Mouse (Mus musculus) naive thymus-derived CD4-positive, alpha-beta T cell, adult 2 months (primary cell): ENCODE measurements around the gene Clasp2.
A peak's percentile ranks its signal among the peaks of the same experiment; 100 is the strongest.

Experiments used
- DNase-seq: peaks from one replicate; pipeline ENCODE4 v3.0.0-alpha.2; 2011; ENCODE audit warnings: low read depth

Gene Clasp2

DNA sequence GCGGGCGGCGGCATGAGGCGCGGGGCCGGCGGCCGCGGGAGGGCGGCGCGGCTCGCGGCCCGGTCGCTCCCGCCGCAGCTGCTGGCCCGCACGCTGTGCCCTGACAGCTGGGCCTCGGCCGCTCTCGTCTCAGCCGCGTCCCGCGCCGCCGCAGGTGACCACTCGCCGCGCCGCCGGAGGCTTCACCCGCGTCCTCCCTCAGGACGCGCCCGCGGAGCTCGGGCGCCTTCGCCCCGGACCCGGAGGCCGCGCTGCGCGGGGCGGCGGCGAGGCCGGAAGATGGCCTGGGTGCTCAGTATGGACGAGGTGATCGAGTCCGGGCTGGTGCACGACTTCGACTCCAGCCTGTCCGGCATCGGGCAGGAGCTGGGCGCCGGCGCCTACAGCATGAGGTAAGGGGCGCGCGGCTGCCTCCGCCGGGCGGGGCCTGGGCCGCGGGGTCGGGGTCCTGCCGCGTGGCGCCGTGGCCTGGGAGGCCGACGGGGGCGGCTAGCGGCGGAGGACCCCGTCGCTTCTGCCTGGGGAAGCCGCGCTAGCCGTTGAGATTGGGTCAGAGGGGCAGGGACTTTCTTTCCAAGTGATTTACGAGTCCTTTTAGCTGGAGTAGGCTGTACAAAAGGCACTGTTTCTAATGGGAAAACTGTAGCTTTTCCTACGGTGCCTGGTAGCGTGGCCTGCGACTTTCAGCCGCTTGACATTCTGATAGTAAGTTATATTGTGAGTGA, 190.3 kb downstream of the Clasp2 start:
- DNase-seq = peak; percentile 48

DNA sequence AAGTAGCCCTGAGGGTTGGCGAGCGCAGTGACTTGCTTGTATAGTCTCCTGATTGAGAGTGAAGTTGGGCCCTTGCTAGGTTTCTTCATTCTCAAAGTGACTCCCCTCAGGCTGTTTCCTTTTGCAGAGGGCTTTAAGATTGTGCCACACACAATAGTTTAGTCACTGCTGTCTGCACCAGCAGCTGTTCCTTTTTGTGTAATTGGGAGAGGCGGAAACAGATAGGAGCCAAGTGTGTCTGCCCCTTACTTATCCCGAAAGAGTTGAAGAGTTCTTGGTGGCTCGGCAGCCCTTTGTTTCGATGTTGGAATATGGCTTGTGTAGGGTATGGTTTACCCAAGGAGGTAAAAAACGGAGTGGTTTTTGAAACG, 190.8 kb downstream of the Clasp2 start:
- DNase-seq = no peak

DNA sequence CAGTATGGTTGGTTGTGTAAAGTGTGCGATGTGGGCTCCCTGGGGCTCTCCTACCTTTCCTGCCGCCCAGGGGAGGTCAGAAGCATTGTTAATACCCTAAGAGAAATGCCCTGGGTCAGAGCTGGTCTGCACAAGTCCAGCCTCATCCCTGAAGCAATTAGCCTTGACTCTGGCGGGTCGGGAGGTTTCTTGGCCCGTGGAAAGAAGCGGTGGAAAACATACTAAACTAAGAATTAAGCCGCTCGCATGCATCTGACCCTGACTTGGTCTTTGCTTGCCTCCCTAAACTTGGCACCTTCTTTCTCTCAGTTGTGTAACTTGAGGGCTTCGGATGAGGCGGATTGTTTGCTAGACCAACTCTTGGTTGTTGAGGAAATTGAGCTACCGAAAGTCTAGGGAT, 191.2 kb downstream of the Clasp2 start:
- DNase-seq = no peak

DNA sequence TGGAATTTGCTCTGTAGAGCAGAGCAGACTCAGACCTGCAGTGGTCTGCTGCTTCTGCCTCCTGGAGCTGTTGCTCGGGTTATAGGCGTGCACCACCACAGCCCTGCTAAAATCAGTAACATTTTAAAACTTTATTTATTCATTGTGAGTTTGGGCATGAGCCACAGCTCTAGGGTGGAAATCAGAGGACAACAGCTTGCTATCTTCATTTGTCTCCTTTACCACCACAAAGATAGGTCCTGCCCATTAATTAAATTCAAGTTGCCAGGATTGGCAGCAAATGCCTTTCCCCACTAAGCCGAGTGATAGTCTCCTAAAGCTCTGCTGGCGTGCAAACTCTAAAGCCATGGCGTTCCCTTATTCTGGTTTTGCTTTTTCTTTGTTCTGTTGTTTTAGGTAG, 194.4 kb downstream of the Clasp2 start:
- DNase-seq = no peak

DNA sequence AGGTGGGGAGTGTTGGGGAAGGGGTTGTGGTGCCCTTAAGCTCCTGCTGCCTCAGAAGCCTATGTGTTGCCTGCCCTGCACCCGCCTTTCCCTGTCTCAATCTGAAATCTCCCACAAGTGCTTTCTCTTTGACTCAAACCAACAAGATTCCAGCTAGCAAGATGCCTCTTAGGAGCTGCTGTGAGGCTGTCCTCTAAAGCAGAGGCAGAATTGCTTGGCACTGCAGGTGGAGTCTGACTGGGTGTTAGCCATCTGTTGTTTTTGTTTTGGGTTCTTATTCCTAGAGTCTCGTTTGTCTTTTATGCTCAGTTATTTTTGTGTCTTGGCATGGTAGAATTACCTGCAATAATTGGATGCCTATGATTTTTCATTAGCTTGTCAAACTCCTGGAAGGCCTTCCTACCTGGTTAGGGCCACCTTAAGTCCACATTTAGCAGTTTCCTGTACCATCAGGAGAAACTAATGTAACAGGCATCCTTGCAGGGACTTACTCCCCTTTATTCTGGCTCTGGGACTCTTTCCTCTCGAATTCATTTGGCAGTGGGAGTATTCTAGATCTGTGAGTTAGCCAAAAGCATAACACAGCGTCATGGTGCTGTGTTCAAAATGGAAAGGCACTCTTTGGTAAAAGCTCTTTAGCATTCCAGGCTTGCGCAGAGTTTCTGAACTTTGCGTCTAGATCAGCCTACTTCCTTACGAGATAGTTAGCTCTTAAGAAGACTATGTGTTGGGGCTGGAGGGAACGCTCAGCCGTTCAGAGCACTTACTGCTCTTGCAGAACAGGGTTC, 198.0 kb downstream of the Clasp2 start:
- DNase-seq = no peak

DNA sequence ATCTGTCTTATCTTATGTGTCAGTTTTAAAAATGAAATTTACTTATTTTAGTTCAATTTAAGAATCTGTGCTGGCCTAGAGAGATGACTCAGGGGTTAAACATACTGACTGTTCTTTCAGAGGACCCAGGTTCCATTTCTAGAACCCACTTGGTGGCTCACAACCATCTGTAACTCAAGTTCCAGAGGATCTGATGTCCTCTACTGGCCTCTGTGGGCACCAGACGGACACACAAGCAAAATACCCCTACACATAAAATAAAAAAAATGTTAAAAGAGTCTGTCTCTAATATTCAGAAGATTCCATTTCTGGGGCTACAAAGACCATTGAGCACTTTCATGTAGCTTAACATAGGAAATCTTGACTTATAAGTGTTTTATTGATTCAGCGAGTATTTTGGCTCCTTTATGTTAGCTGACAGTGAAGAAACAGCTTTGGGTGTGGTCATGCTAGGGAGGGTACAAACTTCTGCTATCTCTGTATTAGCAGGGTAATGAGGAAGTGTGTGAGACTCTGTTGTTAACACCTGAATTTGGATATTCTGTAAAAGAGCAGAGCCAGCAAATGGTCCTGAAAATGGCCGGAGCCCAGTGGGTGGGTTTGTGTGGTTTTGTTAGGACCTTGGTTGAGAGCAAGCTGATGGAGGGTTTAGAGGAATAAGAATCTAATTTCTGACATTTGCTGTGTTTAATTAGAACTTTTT, 200.0 kb downstream of the Clasp2 start:
- no peak for DNase-seq

DNA sequence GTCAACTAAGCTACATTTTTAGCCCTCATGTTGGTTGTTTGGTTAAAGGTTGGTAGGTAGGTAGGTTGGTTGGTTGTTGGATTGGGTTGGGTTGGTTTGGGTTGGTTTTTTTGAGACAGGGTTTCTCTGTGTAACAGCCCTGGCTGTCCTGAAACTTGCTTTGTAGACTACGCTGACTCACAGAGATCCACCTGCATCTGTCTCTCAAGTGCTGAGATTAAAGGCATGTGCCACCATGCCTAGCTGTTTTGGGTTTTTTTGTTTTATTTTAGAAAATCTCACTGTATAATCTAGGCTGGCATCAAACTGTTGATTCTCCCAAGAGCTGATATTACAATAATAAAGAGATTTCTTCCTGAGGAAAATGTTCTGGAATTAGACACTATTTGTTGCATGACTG, 202.1 kb downstream of the Clasp2 start:
- no peak for DNase-seq

DNA sequence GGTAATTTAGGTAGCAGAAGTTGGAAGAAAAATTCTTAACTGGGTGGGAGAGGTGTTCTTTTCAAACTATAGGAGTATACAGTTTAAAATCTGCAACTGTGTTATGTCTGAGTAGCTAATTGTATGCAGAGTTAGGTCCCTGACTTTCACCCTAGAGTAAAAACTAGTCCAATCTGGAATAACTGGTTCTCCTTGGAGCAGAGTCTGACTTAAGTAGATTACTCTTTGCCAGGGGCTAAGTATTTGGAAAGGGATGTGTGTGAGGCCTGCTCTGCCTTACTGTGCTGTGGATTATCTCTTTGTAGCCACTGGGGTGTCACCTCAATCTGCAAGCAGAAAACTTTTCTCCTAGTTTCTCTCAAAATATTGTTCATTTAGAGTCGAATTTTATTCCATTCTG, 205.9 kb downstream of the Clasp2 start:
- DNase-seq = no peak

DNA sequence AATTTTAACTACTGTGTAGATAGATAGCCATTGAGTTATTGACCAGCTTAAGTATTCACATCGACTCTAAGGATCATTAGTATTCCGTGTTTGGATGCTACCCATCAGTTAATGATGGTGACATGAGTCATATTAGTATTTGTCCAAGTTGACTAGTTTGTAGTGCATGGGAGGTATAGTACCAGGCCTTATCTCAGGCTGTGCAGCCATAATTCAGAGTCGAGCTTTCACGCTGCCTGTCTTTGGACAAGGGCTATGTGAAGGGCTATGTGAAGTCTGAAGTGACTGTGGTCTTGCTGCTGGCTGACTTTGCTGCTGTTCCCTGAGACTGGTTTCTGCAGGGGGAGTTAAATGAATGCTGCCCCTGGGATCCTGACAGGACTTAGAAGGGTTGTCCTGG, 216.5 kb downstream of the Clasp2 start:
- no peak for DNase-seq

DNA sequence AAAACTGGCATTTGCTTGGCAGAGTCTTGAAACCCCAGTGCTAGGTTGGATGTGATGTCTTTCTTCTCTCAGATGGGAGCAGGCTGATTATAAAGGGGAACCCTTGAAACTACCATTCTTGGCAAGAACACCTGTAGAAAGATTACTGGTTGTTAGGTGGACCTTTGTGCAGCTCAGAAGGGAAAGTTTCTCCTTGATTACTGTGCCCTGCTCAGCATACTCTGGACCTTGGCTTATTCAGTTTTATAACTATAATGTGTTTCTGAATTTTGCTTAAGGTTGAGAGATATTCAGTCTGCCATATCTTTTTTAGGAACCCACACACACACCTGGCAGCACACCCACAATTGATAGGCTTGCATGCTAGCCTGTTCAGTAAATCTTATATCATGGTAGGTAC, 222.4 kb downstream of the Clasp2 start:
- DNase-seq = no peak

DNA sequence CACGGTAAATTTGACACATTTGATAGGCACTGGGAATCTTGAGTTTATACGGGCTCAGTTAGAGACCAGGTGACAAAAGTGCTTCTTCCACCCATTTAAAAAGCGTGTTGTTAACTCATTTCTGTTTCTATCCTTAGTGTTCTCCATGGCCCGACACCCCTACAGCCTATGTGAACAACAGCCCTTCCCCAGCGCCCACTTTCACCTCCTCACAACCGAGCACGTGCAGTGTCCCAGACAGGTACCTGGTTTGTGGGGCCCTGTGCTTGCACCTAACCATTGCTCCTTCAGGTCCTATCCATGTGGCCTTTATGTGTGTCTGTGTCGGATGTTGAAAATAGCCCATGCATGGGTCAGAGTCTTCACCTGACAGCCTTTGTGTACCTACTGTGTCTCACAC, 223.1 kb downstream of the Clasp2 start:
- no peak for DNase-seq

DNA sequence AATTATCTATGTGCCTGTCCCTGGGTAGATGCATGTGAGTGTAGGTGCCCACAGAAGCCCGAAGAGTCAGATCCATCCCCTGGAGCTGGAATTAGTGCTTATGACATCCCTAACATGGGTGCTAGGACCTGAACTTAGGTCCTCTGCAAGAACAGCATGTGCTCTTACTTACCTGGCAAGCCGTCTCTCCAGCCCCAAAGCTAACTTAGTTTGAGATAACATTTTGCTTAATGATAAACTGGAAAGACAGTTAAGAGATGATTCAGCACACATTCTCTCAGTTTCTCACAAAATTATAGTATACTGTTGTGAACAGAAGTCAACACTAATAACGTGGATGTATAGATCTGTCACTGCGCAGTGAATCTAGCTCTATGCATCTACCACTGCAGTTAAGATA, 225.6 kb downstream of the Clasp2 start:
- DNase-seq = no peak

DNA sequence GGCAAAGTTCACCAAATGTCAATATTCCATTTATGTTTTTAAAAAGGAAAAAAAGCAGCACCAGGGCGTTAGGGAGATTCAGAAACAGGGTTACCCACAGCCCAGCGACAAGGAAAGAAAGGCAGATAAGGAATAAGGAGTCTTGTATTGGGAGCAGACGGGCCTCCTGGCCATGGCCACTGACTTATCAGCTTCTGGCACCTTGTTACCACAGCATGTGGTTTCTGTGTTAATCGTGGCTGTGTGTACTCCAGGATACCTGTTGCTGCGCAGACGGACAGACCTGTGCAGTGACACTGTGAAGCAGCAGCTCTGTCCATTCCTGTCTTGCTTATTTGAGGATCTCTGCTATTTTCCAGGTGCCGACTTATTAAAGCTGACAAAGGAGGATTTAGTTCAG, 227.7 kb downstream of the Clasp2 start:
- no peak for DNase-seq
